Mouse (Mus musculus): ENCODE measurements around the gene Lacc1.
A peak's percentile ranks its signal among the peaks of the same experiment; 100 is the strongest.

DNA sequence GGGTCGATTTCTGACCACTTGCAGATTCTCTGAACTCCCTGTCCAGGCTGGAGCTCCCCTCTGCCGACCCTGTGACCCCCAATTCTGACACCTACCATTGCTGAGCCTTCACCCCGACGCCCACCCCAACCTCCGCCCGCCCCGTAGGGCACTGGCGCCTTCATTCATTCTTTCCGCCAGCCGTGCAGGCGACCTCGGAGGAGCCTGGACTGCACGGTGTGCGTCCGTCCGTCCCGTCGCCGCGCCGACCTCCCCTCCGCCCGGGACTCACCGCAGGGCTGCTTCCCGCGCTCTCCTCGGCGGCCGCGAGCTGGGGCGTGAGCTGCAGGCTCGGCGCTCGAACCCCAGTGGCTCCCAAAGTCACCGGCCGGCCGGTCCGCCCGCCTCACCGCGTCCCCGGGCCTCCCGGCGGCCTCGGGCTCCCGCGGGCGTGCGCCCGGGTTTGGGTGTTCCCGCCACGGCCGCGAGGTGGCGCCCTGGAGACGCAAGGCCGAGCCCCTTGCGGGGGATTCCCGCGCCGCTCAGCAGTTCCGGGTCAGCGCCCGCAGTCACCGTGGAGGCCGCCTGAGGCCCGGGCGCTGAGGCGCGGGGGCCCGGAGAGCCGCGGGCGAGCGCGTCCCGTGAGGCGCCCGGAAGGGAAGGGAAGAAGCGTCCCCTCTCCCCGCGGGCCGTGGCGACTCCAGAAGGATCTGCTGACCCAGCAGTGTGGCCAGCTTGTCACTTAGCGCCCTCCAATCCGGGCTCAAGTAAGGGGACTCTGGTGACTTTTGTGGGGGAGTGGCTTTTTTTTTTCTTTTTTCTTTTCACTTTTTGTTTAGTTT is at the start of gene Lacc1, which contains the start of gene Ccdc122:
- TF ChIP-seq CTCF (IDR thresholded peaks at IDR 0.05; ENCODE audit: low read depth, low read length) (peak; percentile 20; the same call in 1 of the 2 replicates), POLR2A (IDR thresholded peaks at IDR 0.05; ENCODE audit: borderline replicate concordance, low read depth, low read length) (no peak)
